Mouse (Mus musculus) MEL (cell line): ENCODE measurements around the gene Grip1.

Source experiments
- BHLHE40 ChIP-seq: IDR thresholded peaks from 2 replicates; pipeline ENCODE4 v1.6.1; 2012; ENCODE audit warnings: low read depth, mild to moderate bottlenecking, inconsistent platforms, low read length, improper control_type of control experiment, borderline replicate concordance
- GABPA ChIP-seq: IDR thresholded peaks from 2 replicates; pipeline ENCODE4 v1.6.1; 2012; ENCODE audit warnings: low read depth, mild to moderate bottlenecking, inconsistent platforms, low read length, improper control_type of control experiment, moderate library complexity
- MAX ChIP-seq: IDR thresholded peaks from 2 replicates; pipeline ENCODE4 v1.6.1; 2011; ENCODE audit warnings: low read length, improper control_type of control experiment
- USF2 ChIP-seq, 2 experiments: IDR thresholded peaks; 2 replicates each; pipeline ENCODE4 v1.6.1; 2011 to 2012; ENCODE audit warnings: improper control_type of control experiment in 2 of 2, low read length in 2 of 2, borderline replicate concordance in 1 of 2, inconsistent platforms in 1 of 2, low read depth in 1 of 2, mild to moderate bottlenecking in 1 of 2; ENCODE audit not compliant: insufficient read depth in 1 of 2

GRCm38 (mm10) chr10:119933362-119933761, 479.7 kb downstream of the Grip1 start:
- TF ChIP-seq MAX, result no peak
- no peak for TF ChIP-seq USF2 (IDR thresholded peaks at IDR 0.05; ENCODE audit: borderline replicate concordance in 1 of 2, insufficient read depth in 1 of 2, low read depth in 1 of 2, low read length in 2 of 2)
- no peak for TF ChIP-seq BHLHE40
- no peak for TF ChIP-seq GABPA
